Mouse (Mus musculus): Measurements from ENCODE around the gene Ace.

DNA sequence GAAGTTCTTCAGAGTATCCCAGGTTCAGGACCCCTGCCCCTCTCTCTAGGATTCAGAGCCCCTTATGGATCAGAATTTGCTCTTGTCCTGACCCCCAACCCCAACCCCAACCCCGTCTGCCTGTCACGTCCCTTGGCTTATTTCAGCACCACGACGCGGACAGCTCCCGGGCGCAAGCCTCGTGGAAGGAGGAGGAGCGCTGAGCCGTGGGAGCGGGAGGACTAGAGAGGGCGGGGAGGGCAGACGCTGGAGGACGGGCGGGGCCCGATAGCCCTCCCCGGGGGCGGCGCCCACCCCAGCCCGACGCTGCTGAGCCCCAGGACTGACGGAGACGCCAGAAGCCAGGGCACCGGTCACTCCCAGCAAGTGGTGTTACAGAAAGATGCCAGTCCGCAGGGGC lies 40.1 kb downstream of the Ace start, which contains the start of gene Kcnh6:
- TF ChIP-seq POLR2A (IDR thresholded peaks at IDR 0.05; ENCODE audit: low read depth, low read length) (no peak), CTCF (IDR thresholded peaks at IDR 0.05; ENCODE audit: extremely low read depth, insufficient read length, insufficient replicate concordance, low read depth, low read length) (no peak)
